8 mouse cellular contexts compared by ENCODE assay signal in genomic region chr17:34204303-34205010, GRCm38 (mm10). TPM values are rescaled to one million over a fixed set of nuclear protein-coding genes. Genes with fewer than 3 reads are reported as not detected.
DNase-seq lines count a peak whose midpoint lies in the region; ATAC-seq and TF ChIP-seq lines count a peak whose summit lies in the region.

No protein-coding gene starts in this region.

- peak overlapping the region; percentile 86 for H3K4me2 ChIP-seq in hindbrain, embryonic 16.5 days (ENCODE audit: low read length)

- H3K4me1 ChIP-seq in hindbrain, embryonic 16.5 days (ENCODE audit: control insufficient read depth, insufficient read depth, low read depth, low read length) = peaks cover 5% of the 10 kb centered on the region

- no peaks in the 10 kb centered on the region for H3K9me3 ChIP-seq in hindbrain, embryonic 16.5 days (ENCODE audit: control insufficient read depth, low read length)

- no peaks in the 10 kb centered on the region for H3K36me3 ChIP-seq in hindbrain, embryonic 16.5 days (ENCODE audit: control insufficient read depth, insufficient read depth, low read length)

- DNase-seq in T-cell, adult 2 months (ENCODE audit: low spot score) = peak; percentile 90
- DNase-seq in cerebellum, postnatal 36 days = peak; percentile 81 to 84
- peak; percentile 93 for DNase-seq in gastrocnemius, adult 2 months
- DNase-seq in left cerebral cortex, adult 18-20 months (ENCODE audit: low spot score in 2 of 2) = peak; percentile 84 to 90
- DNase-seq in lung, postnatal 36 days = peak; percentile 95
- peak; percentile 61 for DNase-seq in retina, adult 2 months (ENCODE audit: low read depth, low spot score)
- DNase-seq in thymus, postnatal 25 days = peak; percentile 97

- intact Hi-C loops in gastrocnemius, adult 2 months (cut with DNase I) = loop anchor here (2.0 kb wide), 1 partner anchor 34 kb away; no protein-coding TSS in a partner anchor

- peaks cover 28% of the 10 kb centered on the region for H3K27me3 ChIP-seq in hindbrain, embryonic 16.5 days (replicated peaks; ENCODE audit: control insufficient read depth, insufficient read depth, low read length)

- under 1% methylated on average over 44 of the region's 44 CpGs for WGBS in hindbrain, embryonic 16.5 days

- peak; percentile 53; the same call in 1 of the 2 replicates for ATAC-seq in hindbrain, embryonic 16.5 days

- peak overlapping the region; percentile 99 for H3K4me3 ChIP-seq in gastrocnemius, adult 2 months
- H3K4me3 ChIP-seq in hindbrain, embryonic 16.5 days (ENCODE audit: low read length) = peak overlapping the region; percentile 63

- peak overlapping the region; percentile 93 for H3K27ac ChIP-seq in gastrocnemius, adult 2 months
- H3K27ac ChIP-seq in hindbrain, embryonic 16.5 days (ENCODE audit: low read depth, low read length) = no peak overlapping the region

- H3K9ac ChIP-seq in hindbrain, embryonic 16.5 days (ENCODE audit: low read depth, low read length) = peak overlapping the region; percentile 70

- TF ChIP-seq CTCF in gastrocnemius, adult 2 months (IDR thresholded peaks at IDR 0.05) = peak; percentile 98

RNA-seq across cellular contexts. Expression of gene Tap2, which starts 1.1 kb away (rescaled TPM):
- 1 to 10 TPM; 4.9 to 7.5 TPM for total RNA-seq in gastrocnemius, adult 2 months (2021)
- 2.9 and 3.2 TPM in 2 replicates for polyA plus RNA-seq in hindbrain, embryonic 16.5 days (2015; fragmentation: Nextera tagmentation; extraction: Ambion mirVana)
- total RNA-seq in left cerebral cortex, adult 18-20 months (2021) = 10 to 100 TPM; 10.7 to 11.7 TPM

RNA-seq across cellular contexts. Expression of gene Psmb8, which starts 6.9 kb away (rescaled TPM):
- 1 to 10 TPM; 2.2 to 3.4 TPM for total RNA-seq in gastrocnemius, adult 2 months (2021)
- polyA plus RNA-seq in hindbrain, embryonic 16.5 days (2015; fragmentation: Nextera tagmentation; extraction: Ambion mirVana) = 3.0 and 4.1 TPM in 2 replicates
- 1 to 10 TPM; 4.6 to 5.5 TPM for total RNA-seq in left cerebral cortex, adult 18-20 months (2021)

RNA-seq across cellular contexts. Expression of gene Psmb9, which starts 16.9 kb away (rescaled TPM):
- total RNA-seq in gastrocnemius, adult 2 months (2021) = 1 to 10 TPM; 1.4 to 1.7 TPM
- 1.8 and 2.2 TPM in 2 replicates for polyA plus RNA-seq in hindbrain, embryonic 16.5 days (2015; fragmentation: Nextera tagmentation; extraction: Ambion mirVana)
- total RNA-seq in left cerebral cortex, adult 18-20 months (2021) = 1 to 10 TPM; 2.6 to 2.8 TPM

RNA-seq across cellular contexts. Expression of gene Tap1, which starts 17.1 kb away (rescaled TPM):
- 1 to 10 TPM in 1 of 2 experiments, under 1 TPM in 1; 0.74 to 1.5 TPM for total RNA-seq in gastrocnemius, adult 2 months (2021)
- 4.6 and 6.1 TPM in 2 replicates for polyA plus RNA-seq in hindbrain, embryonic 16.5 days (2015; fragmentation: Nextera tagmentation; extraction: Ambion mirVana)
- 1 to 10 TPM; 3.1 to 3.2 TPM for total RNA-seq in left cerebral cortex, adult 18-20 months (2021)

RNA-seq across cellular contexts. Expression of gene H2-Ob, which starts 34.2 kb away (rescaled TPM):
- total RNA-seq in gastrocnemius, adult 2 months (2021) = under 1 TPM in 1 of 2 experiments, not detected in 1; 0.11 TPM
- 0.16 and 0.33 TPM in 2 replicates for polyA plus RNA-seq in hindbrain, embryonic 16.5 days (2015; fragmentation: Nextera tagmentation; extraction: Ambion mirVana)
- under 1 TPM; 0.40 to 0.44 TPM for total RNA-seq in left cerebral cortex, adult 18-20 months (2021)
